Mouse (Mus musculus) cerebellum, adult 2 months (tissue): ENCODE results near the gene Fcgrt.

Experiments used
- CTCF ChIP-seq: fragments of 200-500 bp; IDR thresholded peaks from 2 replicates; pipeline ENCODE4 v1.5.1; 2011; ENCODE audit warnings: low read depth, mild to moderate bottlenecking, control low read depth, low read length, moderate library complexity, borderline replicate concordance; ENCODE audit not compliant: insufficient read depth
- POLR2A ChIP-seq: fragments of 200-500 bp; IDR thresholded peaks from 2 replicates; pipeline ENCODE4 v1.6.1; 2011; ENCODE audit warnings: low read length, control low read depth, borderline replicate concordance; ENCODE audit not compliant: insufficient read depth

- TF ChIP-seq CTCF: no peak
- TF ChIP-seq POLR2A: no peak
Measured at GRCm38 (mm10) chr7:45129318-45129717, 25.7 kb upstream of the Fcgrt start.
